Mouse (Mus musculus): ENCODE measurements around the gene Nup88. TPM values are rescaled to one million over a fixed set of nuclear protein-coding genes. Genes with fewer than 3 reads are reported as not detected.
"Not testable (repeated sequence)": the region's sequence is repeated elsewhere in the genome, so short reads cannot be mapped to it uniquely, and the experiment has no call there.

The Nup88 gene
- polyA plus RNA-seq, 1 experiment, result 5.4 TPM

DNA sequence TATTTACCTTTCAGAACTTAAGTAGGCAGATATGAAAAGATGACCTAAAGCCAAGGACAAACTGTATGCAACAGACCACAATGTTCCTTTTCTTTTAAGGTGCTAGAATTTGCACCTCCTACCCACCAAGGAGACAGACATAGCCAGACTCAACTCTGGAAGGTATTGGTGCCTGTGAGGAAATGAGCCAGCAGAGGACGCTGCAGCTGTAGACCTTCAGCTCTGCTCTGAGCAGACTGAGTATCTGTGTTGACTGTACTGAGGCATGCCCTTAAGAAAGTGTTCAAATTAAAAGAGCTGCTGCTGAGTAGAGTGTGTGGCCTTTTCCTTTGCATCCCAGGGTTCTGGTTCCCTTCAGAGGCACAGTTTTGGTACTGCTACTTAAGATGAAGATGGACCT is 27.2 kb downstream of the Nup88 start:
- peaks cover 92% of the 10 kb centered on the region for H3K36me3 ChIP-seq (ENCODE audit: control insufficient read depth)
- H3K4me3 ChIP-seq (replicated peaks), result no peak overlapping the region
- no peaks in the 10 kb centered on the region for H3K27me3 ChIP-seq (ENCODE audit: control insufficient read depth)
- H3K4me1 ChIP-seq (ENCODE audit: control insufficient read depth), result no peaks in the 10 kb centered on the region
- no peak for TF ChIP-seq TAL1 (IDR thresholded peaks at IDR 0.05; ENCODE audit: low read length)
- H3K9me3 ChIP-seq (ENCODE audit: control insufficient read depth, low read length), result no peaks in the 10 kb centered on the region

- no peaks in the 10 kb centered on the region for H3K27me3 ChIP-seq (ENCODE audit: control insufficient read depth)
- H3K9me3 ChIP-seq (ENCODE audit: control insufficient read depth, low read length), result no peaks in the 10 kb centered on the region
- no peak for TF ChIP-seq TAL1 (IDR thresholded peaks at IDR 0.05; ENCODE audit: low read length)
- TF ChIP-seq GATA1 (IDR thresholded peaks at IDR 0.05; ENCODE audit: low read length), result no peak
- H3K4me3 ChIP-seq (replicated peaks), result no peak overlapping the region
- no peaks in the 10 kb centered on the region for H3K4me1 ChIP-seq (ENCODE audit: control insufficient read depth)
- H3K36me3 ChIP-seq (ENCODE audit: control insufficient read depth), result peaks cover 76% of the 10 kb centered on the region
Observed at GRCm38 (mm10) chr11:70935316-70935715, 34.5 kb downstream of the Nup88 start.

GRCm38 (mm10) chr11:70931461-70931860 is 38.3 kb downstream of the Nup88 start:
- Histone ChIP-seq H3K4me1 (ENCODE audit: control insufficient read depth) (no peaks in the 10 kb centered on the region), H3K27me3 (ENCODE audit: control insufficient read depth) (no peaks in the 10 kb centered on the region), H3K9me3 (ENCODE audit: control insufficient read depth, low read length) (no peaks in the 10 kb centered on the region), H3K4me3 (replicated peaks) (no peak overlapping the region), H3K36me3 (ENCODE audit: control insufficient read depth) (peaks cover 61% of the 10 kb centered on the region)
- TF ChIP-seq GATA1 (IDR thresholded peaks at IDR 0.05; ENCODE audit: low read length) (no peak), TAL1 (IDR thresholded peaks at IDR 0.05; ENCODE audit: low read length) (no peak)

DNA sequence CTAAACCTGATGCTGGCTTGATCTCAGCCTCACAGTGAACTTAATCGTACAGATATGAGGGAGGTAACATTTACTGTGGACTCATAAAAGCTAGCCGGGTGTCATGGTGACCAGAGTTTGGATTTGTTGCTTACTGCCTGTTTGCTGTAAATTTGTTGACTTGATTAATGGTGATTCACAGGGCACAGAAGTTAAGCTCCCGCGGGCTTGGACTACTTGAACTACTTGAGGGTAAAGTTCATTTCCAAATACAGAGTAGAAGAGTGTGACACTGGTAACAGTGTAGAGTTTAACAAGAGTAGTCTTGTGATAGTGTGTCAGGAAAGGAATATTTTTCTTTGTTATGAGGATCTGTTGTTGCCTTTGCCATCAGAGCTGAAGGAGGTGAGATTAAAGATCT is 50.2 kb downstream of the Nup88 start:
- peaks cover 73% of the 10 kb centered on the region for H3K36me3 ChIP-seq (ENCODE audit: control insufficient read depth)
- H3K4me1 ChIP-seq (ENCODE audit: control insufficient read depth), result no peaks in the 10 kb centered on the region
- TF ChIP-seq TAL1 (IDR thresholded peaks at IDR 0.05; ENCODE audit: low read length) (no peak), GATA1 (IDR thresholded peaks at IDR 0.05; ENCODE audit: low read length) (no peak)

DNA sequence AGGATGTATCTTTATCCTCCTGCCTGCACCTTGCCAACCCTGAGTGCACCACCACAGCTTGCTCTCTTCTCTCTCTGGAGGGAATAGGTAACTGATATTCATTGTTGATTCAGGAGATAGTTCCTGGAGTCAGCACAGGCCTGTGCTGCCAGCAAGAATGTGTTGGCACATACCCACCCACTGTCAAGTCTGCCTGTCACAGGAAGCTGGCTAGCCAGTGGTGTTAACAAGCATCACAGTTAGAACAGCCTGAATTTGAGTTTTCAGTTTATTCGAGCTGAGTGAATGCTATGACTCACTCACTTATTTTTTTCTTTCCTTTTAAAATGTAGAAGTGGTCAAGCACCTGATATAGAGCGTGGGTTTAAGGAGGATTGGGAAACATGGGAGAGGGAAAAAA is 51.9 kb downstream of the Nup88 start:
- Histone ChIP-seq H3K27me3 (ENCODE audit: control insufficient read depth) (no peaks in the 10 kb centered on the region), H3K36me3 (ENCODE audit: control insufficient read depth) (peaks cover 63% of the 10 kb centered on the region)

More for the DNA sequence above, 50.2 kb downstream of the Nup88 start:
- Histone ChIP-seq H3K4me3 (replicated peaks) (no peak overlapping the region), H3K9me3 (ENCODE audit: control insufficient read depth, low read length) (no peaks in the 10 kb centered on the region), H3K27me3 (ENCODE audit: control insufficient read depth) (no peaks in the 10 kb centered on the region)

GRCm38 (mm10) chr11:70911920-70912319 is 57.9 kb downstream of the Nup88 start:
- Histone ChIP-seq H3K36me3 (ENCODE audit: control insufficient read depth) (peaks cover 47% of the 10 kb centered on the region), H3K4me1 (ENCODE audit: control insufficient read depth) (no peaks in the 10 kb centered on the region)

More for the DNA sequence above, 51.9 kb downstream of the Nup88 start:
- no peak overlapping the region for H3K4me3 ChIP-seq (replicated peaks)
- TF ChIP-seq GATA1 (IDR thresholded peaks at IDR 0.05; ENCODE audit: low read length) (no peak), TAL1 (IDR thresholded peaks at IDR 0.05; ENCODE audit: low read length) (no peak)
- no peaks in the 10 kb centered on the region for H3K9me3 ChIP-seq (ENCODE audit: control insufficient read depth, low read length)
- H3K4me1 ChIP-seq (ENCODE audit: control insufficient read depth), result no peaks in the 10 kb centered on the region

GRCm38 (mm10) chr11:70911323-70911722 is 58.5 kb downstream of the Nup88 start:
- no peak overlapping the region for H3K4me3 ChIP-seq (replicated peaks)
- H3K4me1 ChIP-seq (ENCODE audit: control insufficient read depth), result no peaks in the 10 kb centered on the region
- no peaks in the 10 kb centered on the region for H3K9me3 ChIP-seq (ENCODE audit: control insufficient read depth, low read length)
- TF ChIP-seq TAL1 (IDR thresholded peaks at IDR 0.05; ENCODE audit: low read length) (no peak), GATA1 (IDR thresholded peaks at IDR 0.05; ENCODE audit: low read length) (no peak)
- peaks cover 47% of the 10 kb centered on the region for H3K36me3 ChIP-seq (ENCODE audit: control insufficient read depth)
- H3K27me3 ChIP-seq (ENCODE audit: control insufficient read depth), result no peaks in the 10 kb centered on the region

More at GRCm38 (mm10) chr11:70911920-70912319, 57.9 kb downstream of the Nup88 start:
- Histone ChIP-seq H3K4me3 (replicated peaks) (no peak overlapping the region), H3K9me3 (ENCODE audit: control insufficient read depth, low read length) (no peaks in the 10 kb centered on the region), H3K27me3 (ENCODE audit: control insufficient read depth) (no peaks in the 10 kb centered on the region)
- no peak for TF ChIP-seq GATA1 (IDR thresholded peaks at IDR 0.05; ENCODE audit: low read length)
- no peak for TF ChIP-seq TAL1 (IDR thresholded peaks at IDR 0.05; ENCODE audit: low read length)

DNA sequence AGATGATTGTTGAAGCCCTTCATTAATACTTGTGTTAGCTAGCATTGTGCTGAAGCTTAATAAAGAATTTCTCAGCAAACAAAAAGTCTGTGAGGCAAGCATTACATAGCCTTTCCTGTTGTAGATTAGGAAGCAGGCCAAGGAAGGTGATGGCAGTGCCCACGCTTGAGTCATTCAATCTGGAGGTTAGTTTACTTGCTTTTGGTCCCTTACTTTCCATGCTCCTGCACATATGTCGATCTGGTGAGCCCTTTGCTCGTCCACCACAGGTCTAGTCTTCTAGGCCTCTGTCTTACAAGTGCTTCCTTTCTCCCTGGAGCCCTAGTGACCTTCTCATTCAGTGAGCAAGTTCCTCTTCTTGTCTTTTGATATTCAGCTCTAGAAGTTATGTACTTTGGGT is 63.1 kb downstream of the Nup88 start:
- Histone ChIP-seq H3K9me3 (ENCODE audit: control insufficient read depth, low read length) (no peaks in the 10 kb centered on the region), H3K4me1 (ENCODE audit: control insufficient read depth) (no peaks in the 10 kb centered on the region), H3K4me3 (replicated peaks) (no peak overlapping the region), H3K36me3 (ENCODE audit: control insufficient read depth) (peaks cover 46% of the 10 kb centered on the region), H3K27me3 (ENCODE audit: control insufficient read depth) (no peaks in the 10 kb centered on the region)
- TF ChIP-seq TAL1 (IDR thresholded peaks at IDR 0.05; ENCODE audit: low read length) (no peak), GATA1 (IDR thresholded peaks at IDR 0.05; ENCODE audit: low read length) (no peak)

- H3K4me3 ChIP-seq (replicated peaks); H3K4me1 ChIP-seq (ENCODE audit: control insufficient read depth); H3K27me3 ChIP-seq (ENCODE audit: control insufficient read depth); H3K9me3 ChIP-seq (ENCODE audit: control insufficient read depth, low read length): not testable (repeated sequence)
- peaks cover 41% of the 10 kb centered on the region for H3K36me3 ChIP-seq (ENCODE audit: control insufficient read depth)
Observed at GRCm38 (mm10) chr11:70898182-70898581, 71.6 kb downstream of the Nup88 start.

DNA sequence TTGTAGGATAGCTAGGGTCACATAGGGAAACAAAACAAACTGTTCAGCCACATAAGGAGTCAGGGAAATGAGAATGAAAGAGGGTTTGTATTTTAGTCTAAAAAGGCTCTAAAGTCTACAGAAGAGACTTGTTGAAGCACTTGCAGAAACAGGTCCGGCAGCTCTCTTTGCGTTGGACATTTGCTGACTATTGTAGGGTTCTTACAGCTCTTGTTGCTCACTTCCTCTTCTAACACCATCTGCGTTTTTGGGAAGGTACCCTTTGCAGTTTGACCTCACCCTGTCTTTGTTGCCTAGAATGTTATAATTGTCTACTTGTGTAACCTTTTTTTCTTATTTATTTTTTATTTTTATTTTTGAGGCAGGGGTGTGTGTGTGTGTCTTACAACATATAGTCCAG is 72.1 kb downstream of the Nup88 start:
- no peaks in the 10 kb centered on the region for H3K27me3 ChIP-seq (ENCODE audit: control insufficient read depth)
- peaks cover 5% of the 10 kb centered on the region; the same call in 1 of the 2 replicates for H3K9me3 ChIP-seq (ENCODE audit: control insufficient read depth, low read length)
- H3K36me3 ChIP-seq (ENCODE audit: control insufficient read depth), result peaks cover 45% of the 10 kb centered on the region
- H3K4me1 ChIP-seq (ENCODE audit: control insufficient read depth), result no peaks in the 10 kb centered on the region
- TF ChIP-seq GATA1 (IDR thresholded peaks at IDR 0.05; ENCODE audit: low read length) (no peak), TAL1 (IDR thresholded peaks at IDR 0.05; ENCODE audit: low read length) (no peak)
- H3K4me3 ChIP-seq (replicated peaks), result no peak overlapping the region

Other genes with a start within 250 kb of the Nup88 start
- gene Zfp3, start 205.8 kb downstream of the Nup88 start, polyA plus RNA-seq (2012), result 0.04 TPM in 1 of 2 replicates, not detected in the other
- gene Scimp, start 157.4 kb downstream of the Nup88 start, polyA plus RNA-seq (2012), result not detected in 2 replicates
- 0.37 and 0.42 TPM in 2 replicates for gene Rabep1, start 125.2 kb downstream of the Nup88 start, polyA plus RNA-seq (2012)
- gene Rpain, start 240 bp upstream of the Nup88 start, polyA plus RNA-seq (2012), result 2.4 and 3.2 TPM in 2 replicates
- 16.1 and 18.2 TPM in 2 replicates for gene C1qbp, start 13.1 kb upstream of the Nup88 start, polyA plus RNA-seq (2012)
- 0.11 and 0.27 TPM in 2 replicates for gene Dhx33, start 34.5 kb upstream of the Nup88 start, polyA plus RNA-seq (2012)
- gene Mis12, start 49.6 kb upstream of the Nup88 start, polyA plus RNA-seq (2012), result 0.35 and 0.60 TPM in 2 replicates
- 1.4 and 3.1 TPM in 2 replicates for gene Derl2, start 49.9 kb upstream of the Nup88 start, polyA plus RNA-seq (2012)
- gene 6330403K07Rik, start 63.5 kb upstream of the Nup88 start, polyA plus RNA-seq (2012), result 0.02 TPM in 1 of 2 replicates, not detected in the other
- not detected in 2 replicates for gene Nlrp1a, start 174.7 kb upstream of the Nup88 start, polyA plus RNA-seq (2012)

All from erythroblast, embryonic 14.5 days (primary cell).